Mouse (Mus musculus) bone marrow, adult 2 months (tissue): ENCODE results near the gene Ttc7b. TPM values are rescaled to one million over a fixed set of nuclear protein-coding genes. Genes with fewer than 3 reads are reported as not detected.

Source experiments
- H3K27ac ChIP-seq: fragments of 200-500 bp; 2 replicates; pipeline ENCODE4 v1.5.1; 2012; ENCODE audit warnings: low read depth, mild to moderate bottlenecking, control low read depth, inconsistent platforms, low read length; ENCODE audit not compliant: control insufficient read depth, poor library complexity, insufficient read depth
- H3K4me1 ChIP-seq: fragments of 200-500 bp; 2 replicates; pipeline ENCODE4 v1.6.1; 2011; ENCODE audit warnings: low read length; ENCODE audit not compliant: control insufficient read depth, insufficient read depth
- H3K4me3 ChIP-seq: fragments of 200-500 bp; replicated peaks from 2 replicates; pipeline ENCODE3; 2011; ENCODE audit warnings: mild to moderate bottlenecking, low read depth, low read length, control low read depth; ENCODE audit not compliant: control insufficient read depth
- CTCF ChIP-seq: fragments of 200-500 bp; IDR thresholded peaks from 2 replicates; pipeline ENCODE4 v1.5.1; 2011; ENCODE audit warnings: low read length, control low read depth; ENCODE audit not compliant: control insufficient read depth, insufficient read depth
- POLR2A ChIP-seq: fragments of 200-500 bp; IDR thresholded peaks from 2 replicates; pipeline ENCODE4 v1.6.1; 2011; ENCODE audit warnings: low read depth, mild to moderate bottlenecking, control low read depth, low read length, borderline replicate concordance; ENCODE audit not compliant: control insufficient read depth
- WGBS: fragments of 180-500 bp; shearing (Covaris S2); methylation state at CpG from one replicate; pipeline ENCODE4 v1.1.7; 2018; 5-methylcytosine and 5-hydroxymethylcytosine counted together
- polyA plus RNA-seq: library from polyadenylated mRNA; stranded (reverse); fragments of >200 nt; gene quantifications from 2 replicates; pipeline ENCODE4 v1.2.4, GENCODE M21; 2011; ENCODE audit warnings: low replicate concordance; ENCODE audit not compliant: missing spikeins, insufficient read depth, insufficient read length

Gene Ttc7b
- polyA plus RNA-seq: 2.9 and 26.5 TPM in 2 replicates

- Histone ChIP-seq H3K4me3 (peak within 1 kb of the TSS; percentile 79), H3K27ac (peak within 1 kb of the TSS; percentile 75; the same call in 1 of the 2 replicates), H3K4me1 (peaks cover 2% of the 10 kb centered on the region; the same call in 1 of the 2 replicates)
- TF ChIP-seq CTCF (peak; percentile 39; the same call in 1 of the 2 replicates), POLR2A (no peak; the same call in 1 of the 2 replicates)
- WGBS: 7% methylated on average over 41 of the region's 42 CpGs
Measured at GRCm38 (mm10) chr12:100520794-100521186, at the start of gene Ttc7b. Ttc7b (minus strand) TSS chr12:100520826.

GRCm38 (mm10) chr12:100568831-100569230, 48.2 kb upstream of the Ttc7b start:
- TF ChIP-seq POLR2A: no peak
- no peak for TF ChIP-seq CTCF
- Histone ChIP-seq H3K4me3 (no peak overlapping the region), H3K27ac (no peak overlapping the region), H3K4me1 (peaks cover 1% of the 10 kb centered on the region; the same call in 1 of the 2 replicates)
- 85% methylated on average over 7 of the region's 7 CpGs for WGBS

- TF ChIP-seq POLR2A: no peak
- no peak for TF ChIP-seq CTCF
- WGBS: 59% methylated on average over 6 of the region's 6 CpGs
- Histone ChIP-seq H3K27ac (no peak overlapping the region), H3K4me1 (peaks cover 1% of the 10 kb centered on the region; the same call in 1 of the 2 replicates), H3K4me3 (no peak overlapping the region)
Measured at GRCm38 (mm10) chr12:100568105-100568504, 47.5 kb upstream of the Ttc7b start.

- 76% methylated on average over 3 of the region's 3 CpGs for WGBS
- H3K4me3 ChIP-seq: no peak overlapping the region
- peaks cover 1% of the 10 kb centered on the region; the same call in 1 of the 2 replicates for H3K4me1 ChIP-seq
- TF ChIP-seq CTCF (no peak), POLR2A (no peak)
- no peak overlapping the region for H3K27ac ChIP-seq
Measured at GRCm38 (mm10) chr12:100567627-100568026, 47.0 kb upstream of the Ttc7b start.

GRCm38 (mm10) chr12:100553675-100554074, 33.0 kb upstream of the Ttc7b start:
- no peak for TF ChIP-seq POLR2A
- TF ChIP-seq CTCF: no peak
- no peaks in the 10 kb centered on the region for H3K4me1 ChIP-seq
- no peak overlapping the region for H3K27ac ChIP-seq
- H3K4me3 ChIP-seq: no peak overlapping the region
- 77% methylated on average over 6 of the region's 6 CpGs for WGBS

GRCm38 (mm10) chr12:100551972-100552371, 31.3 kb upstream of the Ttc7b start:
- Histone ChIP-seq H3K27ac (no peak overlapping the region), H3K4me1 (no peaks in the 10 kb centered on the region), H3K4me3 (no peak overlapping the region)
- TF ChIP-seq POLR2A: no peak
- no peak for TF ChIP-seq CTCF
- WGBS: 89% methylated on average over 1 of the region's 1 CpGs

GRCm38 (mm10) chr12:100544194-100544567, 23.6 kb upstream of the Ttc7b start:
- no peak for TF ChIP-seq POLR2A
- no peak for TF ChIP-seq CTCF
- WGBS: 64% methylated on average over 4 of the region's 4 CpGs
- no peak overlapping the region for H3K27ac ChIP-seq
- no peaks in the 10 kb centered on the region; the same call in 1 of the 2 replicates for H3K4me1 ChIP-seq
- no peak overlapping the region for H3K4me3 ChIP-seq

GRCm38 (mm10) chr12:100543437-100544193, 23.0 kb upstream of the Ttc7b start:
- WGBS: 80% methylated on average over 6 of the region's 6 CpGs
- Histone ChIP-seq H3K27ac (no peak overlapping the region), H3K4me3 (no peak overlapping the region), H3K4me1 (no peaks in the 10 kb centered on the region; the same call in 1 of the 2 replicates)
- TF ChIP-seq POLR2A (no peak), CTCF (no peak)

- no peak overlapping the region for H3K27ac ChIP-seq
- no peak for TF ChIP-seq CTCF
- TF ChIP-seq POLR2A: no peak
- H3K4me3 ChIP-seq: no peak overlapping the region
- no peaks in the 10 kb centered on the region; the same call in 1 of the 2 replicates for H3K4me1 ChIP-seq
- 78% methylated on average over 6 of the region's 6 CpGs for WGBS
Measured at GRCm38 (mm10) chr12:100542494-100542893, 21.9 kb upstream of the Ttc7b start.
